Mouse (Mus musculus) testis, postnatal 10 days (tissue): ENCODE results near the gene Zfp386.
"Not testable (repeated sequence)": the region's sequence is repeated elsewhere in the genome, so short reads cannot be mapped to it uniquely, and the experiment has no call there.

Source experiments
- DNase-seq: peaks from one replicate; pipeline ENCODE4 v3.0.0; 2021; ENCODE audit warnings: low spot score

The Zfp386 gene

GRCm38 (mm10) chr12:116047440-116048377 is at the start of gene Zfp386:
Zfp386 (plus strand) TSS chr12:116047724.
- DNase-seq = peak; percentile 99

DNA sequence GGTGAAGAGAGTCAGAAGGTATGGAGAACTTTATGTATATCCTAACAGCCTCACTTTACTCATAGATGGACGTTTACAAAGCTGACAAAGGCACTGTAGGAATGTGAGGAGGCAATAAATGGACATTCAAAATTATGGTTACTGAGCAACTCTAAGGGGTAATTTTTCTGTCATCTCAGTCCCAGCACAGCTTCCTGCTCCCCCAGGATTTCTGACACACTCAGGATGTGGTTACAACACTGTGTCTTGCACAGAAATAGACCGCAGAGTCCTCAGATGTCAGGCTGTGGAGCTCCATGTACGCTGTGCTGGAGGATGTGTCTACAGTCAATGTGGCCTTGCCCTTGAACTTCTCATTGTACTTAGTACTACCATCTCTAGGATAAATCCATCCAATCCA is 47.7 kb upstream of the Zfp386 start:
- DNase-seq = not testable (repeated sequence)

GRCm38 (mm10) chr12:116002946-116003345 is 44.6 kb upstream of the Zfp386 start:
- DNase-seq = not testable (repeated sequence)

- no peak for DNase-seq
Observed at GRCm38 (mm10) chr12:116010812-116011211, 36.7 kb upstream of the Zfp386 start.

- no peak for DNase-seq
Observed at GRCm38 (mm10) chr12:116028095-116028494, 19.4 kb upstream of the Zfp386 start.

DNA sequence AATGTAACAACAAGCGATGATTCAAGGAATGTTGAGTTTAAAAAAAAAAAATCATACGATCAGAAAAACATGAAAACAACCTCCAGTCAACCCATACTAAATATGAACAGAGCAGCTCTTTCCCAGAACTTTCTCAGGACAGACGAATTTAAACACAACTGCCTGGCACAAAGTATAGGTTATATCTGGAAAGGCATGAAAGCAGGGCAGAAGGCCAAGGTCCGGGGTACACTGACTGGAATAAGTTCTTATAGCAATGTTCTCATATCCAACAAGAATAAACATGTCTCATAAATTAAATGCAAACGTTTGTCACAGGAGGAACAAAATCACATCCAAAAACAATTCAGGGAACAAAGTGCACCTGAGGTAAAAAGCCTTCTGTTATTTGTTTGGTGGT is 12.2 kb upstream of the Zfp386 start:
- no peak for DNase-seq

DNA sequence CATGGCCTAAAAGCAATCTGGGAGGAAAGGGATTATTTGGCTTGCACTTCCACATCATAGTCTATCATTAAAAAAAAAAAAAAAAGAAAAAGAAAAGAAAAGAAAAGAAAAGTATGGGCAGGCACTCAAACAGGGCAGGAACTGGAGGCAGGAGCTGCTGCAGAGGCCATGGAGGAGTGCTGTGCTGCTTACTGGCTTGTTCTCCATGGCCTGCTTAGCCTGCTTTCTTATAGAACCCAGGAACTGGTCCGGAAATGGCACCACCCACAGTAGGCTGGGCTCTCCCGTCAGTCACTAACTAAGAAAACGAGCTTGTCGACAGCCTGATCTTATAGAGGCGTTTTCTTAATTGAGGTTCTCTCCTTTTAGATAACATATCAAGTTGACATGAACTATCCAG is 2.7 kb upstream of the Zfp386 start:
- no peak for DNase-seq

DNA sequence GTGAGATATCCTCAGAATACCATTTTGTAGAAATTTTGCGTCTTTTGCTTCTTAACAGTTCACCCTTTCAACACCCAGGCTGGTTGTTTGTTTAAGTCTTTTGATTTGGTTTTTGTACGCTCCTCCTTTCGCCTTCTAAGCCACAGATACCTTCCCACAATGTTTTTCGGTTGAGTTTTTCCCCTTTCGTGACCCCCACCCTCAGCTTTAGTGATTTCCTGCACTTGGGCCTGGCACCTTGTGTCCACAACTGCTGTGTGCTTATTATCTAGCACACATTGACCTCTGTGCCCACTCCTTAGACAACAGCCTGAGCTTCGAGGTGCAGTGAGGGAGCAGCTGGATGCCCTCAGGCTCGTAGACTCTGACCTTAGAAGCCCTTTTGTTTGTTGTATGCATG is 1.2 kb downstream of the Zfp386 start:
- no peak for DNase-seq

GRCm38 (mm10) chr12:116049236-116049635 is 1.7 kb downstream of the Zfp386 start:
- DNase-seq = no peak

- DNase-seq = no peak
Observed at GRCm38 (mm10) chr12:116049701-116050100, 2.2 kb downstream of the Zfp386 start.

- no peak for DNase-seq
Observed at GRCm38 (mm10) chr12:116054342-116054741, 6.8 kb downstream of the Zfp386 start.

DNA sequence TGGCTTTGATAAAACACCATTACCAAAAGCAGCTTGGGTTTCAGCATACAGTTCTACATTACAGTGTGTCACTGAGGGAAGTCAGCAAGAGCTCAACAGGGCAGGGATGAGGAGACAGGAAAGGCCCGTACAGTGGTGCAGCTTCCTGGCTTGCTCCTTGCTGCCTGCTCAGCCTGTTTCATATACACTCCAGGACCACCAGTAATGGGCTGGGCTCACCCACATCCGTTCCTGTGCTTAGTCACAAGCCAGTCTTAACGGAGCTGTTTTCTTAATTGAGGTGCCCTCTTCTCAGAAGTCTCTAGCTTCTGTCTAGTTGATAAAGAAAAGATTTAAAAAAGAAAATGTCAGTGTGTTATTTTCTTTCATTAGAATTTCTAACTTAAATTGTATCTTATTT is 8.6 kb downstream of the Zfp386 start:
- DNase-seq = no peak

GRCm38 (mm10) chr12:116061561-116062193 is 14.2 kb downstream of the Zfp386 start:
- DNase-seq = no peak

DNA sequence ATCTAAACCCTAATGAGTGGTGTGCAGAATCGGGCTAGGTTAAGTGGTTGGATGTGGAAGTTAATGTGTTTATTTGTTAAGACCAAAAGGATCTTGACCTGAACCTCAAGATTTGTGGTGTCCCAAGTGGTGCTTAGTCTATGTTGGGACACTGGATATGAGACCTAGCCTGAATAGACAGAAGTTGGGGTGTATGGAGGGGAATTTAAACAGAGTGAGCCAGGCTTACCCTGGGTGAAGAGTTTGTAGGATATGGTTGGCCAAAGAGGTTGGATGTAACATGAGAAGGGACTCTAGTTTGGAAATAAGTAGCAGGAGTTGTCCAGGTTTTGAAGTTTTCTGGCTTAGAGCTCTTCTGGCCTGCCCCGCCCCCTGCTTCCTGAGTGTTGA is 14.7 kb downstream of the Zfp386 start:
- DNase-seq = no peak

DNA sequence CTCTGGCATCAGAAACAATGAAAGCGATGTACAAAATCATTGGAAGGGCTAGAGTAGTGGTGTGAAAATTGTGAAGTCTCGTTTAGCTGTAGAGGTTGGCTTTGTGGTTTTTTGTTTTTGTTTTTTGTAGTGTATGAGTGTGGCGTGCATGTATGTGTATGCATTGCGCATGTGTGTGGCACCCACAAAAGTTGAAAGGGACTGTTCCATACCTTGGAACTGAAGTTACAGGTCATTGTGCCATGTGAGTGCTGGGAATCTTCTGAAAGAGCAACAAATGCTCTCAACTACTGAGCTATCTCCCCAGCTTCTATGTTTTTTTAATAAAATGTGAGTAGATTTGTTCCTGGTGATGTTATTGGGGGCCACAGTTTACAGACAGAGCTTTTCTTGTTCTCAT is 15.5 kb downstream of the Zfp386 start:
- DNase-seq = no peak

DNA sequence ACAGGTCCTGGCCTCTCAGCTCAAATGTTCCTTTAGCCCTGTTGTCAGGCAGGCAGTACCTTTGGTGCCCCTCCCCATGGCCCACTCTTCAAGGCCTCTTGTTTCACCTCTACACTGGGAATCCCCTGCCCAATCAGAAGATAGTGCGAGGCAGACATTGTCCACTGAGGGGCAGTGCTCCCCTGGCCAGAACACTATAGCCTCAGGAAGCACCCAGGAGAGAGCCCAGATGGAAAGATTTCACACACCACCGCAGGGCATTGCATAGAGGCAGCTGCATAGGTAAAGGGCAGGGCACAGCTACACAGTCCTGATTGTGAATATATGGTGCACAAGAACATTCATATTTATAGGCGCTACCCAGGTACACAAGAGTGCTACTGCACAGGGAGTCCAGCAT is 23.5 kb downstream of the Zfp386 start:
- DNase-seq = peak; percentile 53

DNA sequence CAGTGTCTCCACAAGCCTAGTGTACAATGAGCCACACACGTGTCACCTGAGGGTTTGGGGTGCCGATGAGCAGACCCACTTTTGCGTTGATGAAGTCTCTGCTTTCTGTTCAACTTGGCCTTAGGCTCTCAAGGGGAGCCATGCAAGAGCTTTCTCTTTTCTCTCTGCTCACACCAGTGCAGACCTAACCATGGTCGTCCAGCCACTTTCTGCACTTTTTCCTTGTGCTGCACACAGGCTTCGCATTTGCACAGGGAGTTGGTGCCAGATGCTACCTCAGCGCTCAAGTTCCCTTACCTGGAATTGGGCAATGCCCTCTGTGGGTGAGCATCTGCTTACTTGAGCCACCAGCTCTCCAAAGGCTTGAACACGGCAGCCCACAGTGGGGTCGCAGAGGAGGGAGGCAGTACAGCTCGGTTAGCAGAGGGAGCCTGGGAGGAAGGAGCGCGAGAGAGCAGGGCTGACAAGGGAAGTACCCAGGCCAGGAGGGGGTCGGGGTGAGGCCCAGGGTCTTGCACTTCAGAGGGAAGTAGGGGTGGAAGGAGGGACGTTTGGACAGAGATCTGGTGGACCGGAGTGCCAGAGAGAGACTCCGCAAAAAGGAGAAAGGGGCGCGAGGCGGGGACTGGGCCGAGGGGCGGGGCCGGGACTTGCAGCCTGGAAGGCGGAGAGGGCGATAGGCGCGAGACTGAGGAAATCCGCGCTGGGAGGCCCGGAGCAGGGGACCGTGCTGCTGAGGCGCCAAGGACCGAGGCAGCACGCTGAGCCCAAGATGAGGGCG is 29.7 kb downstream of the Zfp386 start, which contains the start of gene Vipr2:
Vipr2 (plus strand) TSS at position 653 of the 781 bp plus-strand sequence.
- peak; percentile 75 for DNase-seq

GRCm38 (mm10) chr12:116077855-116078366 is 30.4 kb downstream of the Zfp386 start:
- DNase-seq = peak; percentile 42

DNA sequence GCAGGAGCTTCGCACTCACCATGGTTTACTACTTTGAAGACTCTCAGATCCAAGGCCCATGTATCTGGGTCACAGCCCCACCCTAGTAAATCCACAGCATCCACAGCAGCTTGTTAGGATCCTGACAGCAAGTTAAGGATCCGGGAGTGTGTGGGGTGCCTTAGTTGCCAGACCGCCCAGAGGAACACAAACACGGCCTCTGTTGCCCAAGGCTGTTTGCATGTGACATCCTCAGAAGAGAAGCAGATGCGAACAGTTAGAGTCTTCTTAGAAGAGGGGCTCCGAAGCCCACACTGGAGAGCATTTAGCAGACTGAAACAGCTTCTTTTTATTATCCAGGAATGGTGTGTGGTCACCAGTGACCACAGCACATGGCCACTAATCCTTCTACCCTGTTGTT is 35.6 kb downstream of the Zfp386 start:
- no peak for DNase-seq

DNA sequence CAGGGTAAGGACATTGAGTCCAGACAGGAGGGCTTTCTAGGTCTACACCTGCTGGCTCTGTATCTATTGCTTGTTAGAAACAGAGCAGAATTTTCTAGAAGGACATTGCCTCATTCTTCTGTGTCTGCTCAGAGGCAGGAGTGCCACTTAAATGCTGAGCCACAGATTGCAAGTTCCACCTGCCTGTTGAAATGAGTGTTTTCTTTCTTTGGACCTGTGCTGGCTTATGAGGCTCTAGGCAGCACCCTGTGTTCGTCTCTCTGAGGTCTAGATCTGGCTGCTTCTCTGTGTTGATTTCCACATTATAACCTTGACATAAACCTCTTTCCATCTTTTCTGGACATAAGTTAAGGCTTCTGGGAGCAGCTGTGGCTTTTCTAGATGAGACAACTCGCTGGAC is 36.8 kb downstream of the Zfp386 start:
- no peak for DNase-seq

DNA sequence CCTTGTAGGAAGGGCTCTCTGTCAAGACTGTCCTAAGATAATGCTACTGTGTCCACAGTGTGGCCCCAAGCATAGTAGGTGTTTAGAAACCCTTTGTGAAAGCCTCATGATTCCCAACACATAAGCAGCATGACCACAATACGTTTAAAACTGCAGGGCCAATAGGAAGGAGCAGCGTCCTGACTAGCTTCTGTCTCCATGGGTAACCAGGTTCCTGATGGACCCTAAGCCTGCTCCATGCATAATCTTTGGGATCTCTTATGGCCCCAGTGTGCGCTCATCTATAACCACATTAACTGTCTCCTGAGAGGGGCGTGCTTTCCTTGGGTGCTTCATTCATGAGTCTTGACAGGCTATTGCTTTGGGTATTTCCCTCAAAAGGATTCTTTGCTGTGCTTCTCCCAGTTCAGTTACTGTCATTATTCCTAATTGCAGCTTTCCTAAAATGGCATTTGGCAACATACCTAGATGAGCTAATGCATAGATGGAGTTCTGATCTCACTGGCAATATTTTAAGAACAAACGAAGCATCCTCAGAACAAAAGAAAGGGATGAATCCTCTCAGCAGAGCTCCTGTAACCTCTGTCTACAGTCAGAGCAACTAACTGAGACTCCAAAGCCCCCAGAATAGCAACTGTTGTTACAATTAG is 39.6 kb downstream of the Zfp386 start:
- DNase-seq = no peak

DNA sequence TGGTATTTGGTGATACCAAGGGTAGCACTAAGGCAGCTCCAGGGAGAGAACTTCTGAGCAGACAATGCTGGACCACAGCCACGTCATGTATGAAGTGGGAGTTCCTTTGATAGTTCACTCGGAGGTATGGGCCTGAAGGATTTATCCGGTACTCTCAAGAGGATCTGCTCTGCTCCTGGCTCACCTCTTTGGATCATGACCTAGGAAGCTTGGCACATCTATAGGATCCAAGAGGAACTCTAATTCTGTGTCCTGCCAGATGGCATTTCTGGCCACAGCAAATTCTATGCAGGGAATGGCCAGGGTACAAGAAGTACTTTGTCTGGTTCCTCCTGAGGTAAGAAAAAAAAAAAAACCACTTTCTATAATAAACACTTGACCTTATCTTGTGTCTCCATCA is 42.3 kb downstream of the Zfp386 start:
- no peak for DNase-seq
